ENCODE assay signal across 11 mouse cellular contexts in the genomic region with DNA sequence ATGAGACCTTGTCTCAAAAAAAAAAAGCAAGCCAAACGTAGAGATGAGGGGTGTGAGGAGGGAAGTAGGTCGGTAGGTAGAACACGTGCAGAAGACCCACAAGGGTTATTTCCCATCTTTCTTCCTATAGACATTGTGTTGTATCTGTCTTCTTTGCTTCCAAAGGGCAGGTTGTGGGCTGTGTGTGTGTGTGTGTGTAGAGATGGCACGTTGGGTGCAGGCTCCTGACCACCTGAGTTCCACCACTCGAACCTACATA. TPM values are rescaled to one million over a fixed set of nuclear protein-coding genes. Genes with fewer than 3 reads are reported as not detected.
DNase-seq lines count a peak whose midpoint lies in the region; ATAC-seq and TF ChIP-seq lines count a peak whose summit lies in the region.
"Had no signal": no experiment of that assay in that cellular context is flagged by ENCODE, and none has a peak within 500 bp of the region (broad histone marks: within the 10 kb centered on the region; RNA-seq: fewer than 3 reads in every experiment).

No protein-coding gene starts in this region.

- H3K4me3 ChIP-seq in kidney, embryonic 15.5 days (replicated peaks) = peak overlapping the region; percentile 83; the same call in 1 of the 2 replicates
- peak overlapping the region; percentile 65 to 74 for H3K4me3 ChIP-seq in MEL (ENCODE audit: control insufficient read depth in 1 of 2, insufficient read depth in 1 of 2, low read depth in 2 of 2, low read length in 2 of 2)
- peak overlapping the region; percentile 85; the same call in 1 of the 2 replicates for H3K4me3 ChIP-seq in midbrain, embryonic 15.5 days

- TF ChIP-seq EP300 in MEL (IDR thresholded peaks at IDR 0.05; ENCODE audit: low read depth in 1 of 2, low read length in 2 of 2) = no peak

- H3K27me3 ChIP-seq in kidney, embryonic 15.5 days = no peaks in the 10 kb centered on the region
- no peaks in the 10 kb centered on the region for H3K27me3 ChIP-seq in MEL (ENCODE audit: control insufficient read depth in 1 of 2, insufficient read depth in 2 of 2, low read length in 2 of 2)
- H3K27me3 ChIP-seq in midbrain, embryonic 15.5 days (replicated peaks) = no peaks in the 10 kb centered on the region

- H3K79me2 ChIP-seq in MEL (ENCODE audit: control insufficient read depth, insufficient read depth, low read length, poor library complexity) = peaks cover 37% of the 10 kb centered on the region

- no peak overlapping the region; the same call in 1 of the 2 replicates for H3K9ac ChIP-seq in kidney, embryonic 15.5 days
- peak overlapping the region; percentile 88 for H3K9ac ChIP-seq in MEL (ENCODE audit: control insufficient read depth, low read depth, low read length, poor library complexity, severe bottlenecking)
- no peak overlapping the region for H3K9ac ChIP-seq in midbrain, embryonic 15.5 days

- ATAC-seq in kidney, embryonic 15.5 days (replicated peaks; ENCODE audit: low FRiP score) = no peak
- ATAC-seq in erythroblast, adult 5-6 weeks (replicated peaks; ENCODE audit: low FRiP score, poor library complexity, severe bottlenecking) = 0 out of 2 replicates have a peak, but pooled peaks have one; percentile 22
- ATAC-seq in midbrain, embryonic 15.5 days (replicated peaks) = no peak
- no peak for ATAC-seq in frontal cortex, adult (ENCODE audit: low TSS enrichment)

- no peak for TF ChIP-seq POLR2A in MEL (IDR thresholded peaks at IDR 0.05; ENCODE audit: control insufficient read depth in 1 of 2, insufficient read depth in 1 of 2, low read depth in 1 of 2, low read length in 2 of 2, poor library complexity in 1 of 2)

- H3K4me1 ChIP-seq in kidney, embryonic 15.5 days = peaks cover 26% of the 10 kb centered on the region
- peaks cover 9 to 16% of the 10 kb centered on the region in 2 experiments; a peak in 3 of 4 replicates for H3K4me1 ChIP-seq in MEL (ENCODE audit: control insufficient read depth in 1 of 2, insufficient read depth in 2 of 2, low read length in 2 of 2)
- H3K4me1 ChIP-seq in midbrain, embryonic 15.5 days = peaks cover 27% of the 10 kb centered on the region

- TF ChIP-seq RAD21 in MEL (IDR thresholded peaks at IDR 0.05; ENCODE audit: low read depth, low read length) = no peak

- 0 out of 2 replicates have a peak overlapping the region, but pooled peaks have one; percentile 62 for H3K4me2 ChIP-seq in kidney, embryonic 15.5 days
- H3K4me2 ChIP-seq in midbrain, embryonic 15.5 days = peak overlapping the region; percentile 51

- peak overlapping the region; percentile 95 for H3K27ac ChIP-seq in kidney, embryonic 15.5 days
- peak overlapping the region; percentile 83 for H3K27ac ChIP-seq in MEL (ENCODE audit: control insufficient read depth, low read depth, low read length)
- H3K27ac ChIP-seq in midbrain, embryonic 15.5 days = peak overlapping the region; percentile 89; the same call in 1 of the 2 replicates

- no peaks in the 10 kb centered on the region for H3K9me3 ChIP-seq in kidney, embryonic 15.5 days (replicated peaks)
- H3K9me3 ChIP-seq in MEL (replicated peaks; ENCODE audit: insufficient read depth, low read length) = no peaks in the 10 kb centered on the region
- H3K9me3 ChIP-seq in midbrain, embryonic 15.5 days = no peaks in the 10 kb centered on the region

- no peak for DNase-seq in kidney, adult 8-10 months
- DNase-seq in MEL (ENCODE audit: low read depth, low spot score) = no peak
- no peak for DNase-seq in adrenal gland, postnatal 36 days
- DNase-seq: cerebellum, postnatal 10 days; lung, postnatal 4 days; right cerebral cortex, adult 18-20 months; thymus, postnatal 4 days had no signal

- TF ChIP-seq CTCF in MEL (IDR thresholded peaks at IDR 0.05 in 2 of 3, conservative IDR thresholded peaks at IDR 0.05 in 1 of 3; ENCODE audit: control insufficient read depth in 1 of 3, insufficient read depth in 1 of 3, low read depth in 2 of 3, low read length in 3 of 3, poor library complexity in 1 of 3, severe bottlenecking in 1 of 3) = no peak

- no peaks in the 10 kb centered on the region for H3K36me3 ChIP-seq in kidney, embryonic 15.5 days
- peaks cover 0 to 19% of the 10 kb centered on the region in 2 experiments; a peak in 2 of 4 replicates for H3K36me3 ChIP-seq in MEL (ENCODE audit: control insufficient read depth in 1 of 2, insufficient read depth in 2 of 2, low read length in 2 of 2)
- H3K36me3 ChIP-seq in midbrain, embryonic 15.5 days (replicated peaks) = no peaks in the 10 kb centered on the region

- WGBS in kidney, embryonic 15.5 days = 74% methylated on average over 5 of the region's 5 CpGs
- WGBS in midbrain, embryonic 15.5 days = 82% methylated on average over 5 of the region's 5 CpGs

TF ChIP-seq in MEL, 35 proteins besides CTCF, POLR2A, EP300 and RAD21 (continues in another document):
- no peak for TF ChIP-seq CHD1 (IDR thresholded peaks at IDR 0.05; ENCODE audit: low read depth, low read length)
- TF ChIP-seq ZMIZ1 (IDR thresholded peaks at IDR 0.05; ENCODE audit: low read depth, low read length) = no peak
- no peak for TF ChIP-seq POLR2AphosphoS5 (IDR thresholded peaks at IDR 0.05; ENCODE audit: borderline replicate concordance, low read depth, low read length)
- TF ChIP-seq UBTF (IDR thresholded peaks at IDR 0.05; ENCODE audit: borderline replicate concordance, insufficient read depth, low read depth, low read length) = no peak
- TF ChIP-seq ZNF384 (IDR thresholded peaks at IDR 0.05; ENCODE audit: low read depth, low read length) = peak; percentile 72
- TF ChIP-seq ZKSCAN1 (IDR thresholded peaks at IDR 0.05; ENCODE audit: low read depth, low read length) = no peak
- no peak for TF ChIP-seq SMC3 (IDR thresholded peaks at IDR 0.05; ENCODE audit: low read depth, low read length)
- no peak for TF ChIP-seq NRF1 (IDR thresholded peaks at IDR 0.05; ENCODE audit: insufficient read depth, low read depth, low read length, poor library complexity, severe bottlenecking)
- 0 out of 2 replicates have a peak, but pooled peaks have one; percentile 13 for TF ChIP-seq TBP (IDR thresholded peaks at IDR 0.05; ENCODE audit: low read depth, low read length)
- TF ChIP-seq RCOR1 (IDR thresholded peaks at IDR 0.05; ENCODE audit: low read depth, low read length) = no peak
- no peak for TF ChIP-seq GATA1 (IDR thresholded peaks at IDR 0.05; ENCODE audit: low read depth, low read length)
- TF ChIP-seq USF1 (IDR thresholded peaks at IDR 0.05; ENCODE audit: low read depth, low read length) = no peak
- TF ChIP-seq TCF12 (IDR thresholded peaks at IDR 0.05; ENCODE audit: low read depth, low read length) = no peak
- TF ChIP-seq JUND (IDR thresholded peaks at IDR 0.05; ENCODE audit: low read depth, low read length) = no peak
- peak; percentile 33; the same call in 1 of the 2 replicates for TF ChIP-seq MXI1 (IDR thresholded peaks at IDR 0.05; ENCODE audit: low read depth, low read length)
- TF ChIP-seq MAFK (IDR thresholded peaks at IDR 0.05; ENCODE audit: borderline replicate concordance, low read depth, low read length) = no peak
- no peak for TF ChIP-seq GABPA (IDR thresholded peaks at IDR 0.05; ENCODE audit: low read depth, low read length)
- peak; percentile 86 for TF ChIP-seq MAX (IDR thresholded peaks at IDR 0.05; ENCODE audit: low read length)

RNA-seq across cellular contexts. Expression of gene Gmeb1, which starts 0.9 kb away (rescaled TPM):
- polyA plus RNA-seq in kidney, embryonic 15.5 days (2015; fragmentation: Nextera tagmentation; extraction: Ambion mirVana) = 40.0 and 40.1 TPM in 2 replicates
- total RNA-seq in MEL (2012; rRNA removed) = 9.9 and 12.0 TPM in 2 replicates
- 10 to 100 TPM in 1 of 2 experiments, not detected in 1; 29.6 TPM for polyA plus RNA-seq in MEL (2012; ENCODE audit: insufficient read depth in 1 of 2, insufficient read length in 2 of 2, low read depth in 1 of 2, low replicate concordance in 2 of 2, missing spikeins in 1 of 2)
- total RNA-seq in erythroblast, adult 5-6 weeks (2015; ENCODE audit: low replicate concordance) = 7.5 and 12.5 TPM in 2 replicates
- 10.3 and 12.5 TPM in 2 replicates for total RNA-seq in erythroblast, adult 5-6 weeks (2017; ENCODE audit: low replicate concordance)
- 45.7 and 47.4 TPM in 2 replicates for polyA plus RNA-seq in midbrain, embryonic 15.5 days (2015; fragmentation: Nextera tagmentation; extraction: Ambion mirVana)
- 10 to 100 TPM; 16.4 to 20.5 TPM for total RNA-seq in adrenal gland, postnatal 36 days (2021)

RNA-seq across cellular contexts. Expression of gene Taf12, which starts 11.9 kb away (rescaled TPM):
- 47.7 and 48.3 TPM in 2 replicates for polyA plus RNA-seq in kidney, embryonic 15.5 days (2015; fragmentation: Nextera tagmentation; extraction: Ambion mirVana)
- 56.7 and 62.6 TPM in 2 replicates for total RNA-seq in MEL (2012; rRNA removed)
- 10 to 100 TPM in 1 of 2 experiments, not detected in 1; 76.4 TPM for polyA plus RNA-seq in MEL (2012; ENCODE audit: insufficient read depth in 1 of 2, insufficient read length in 2 of 2, low read depth in 1 of 2, low replicate concordance in 2 of 2, missing spikeins in 1 of 2)
- total RNA-seq in erythroblast, adult 5-6 weeks (2015; ENCODE audit: low replicate concordance) = 10.2 and 13.0 TPM in 2 replicates
- total RNA-seq in erythroblast, adult 5-6 weeks (2017; ENCODE audit: low replicate concordance) = 8.9 and 18.8 TPM in 2 replicates
- 45.2 and 47.7 TPM in 2 replicates for polyA plus RNA-seq in midbrain, embryonic 15.5 days (2015; fragmentation: Nextera tagmentation; extraction: Ambion mirVana)
- total RNA-seq in adrenal gland, postnatal 36 days (2021) = 10 to 100 TPM; 26.3 to 37.4 TPM

RNA-seq across cellular contexts. Expression of gene Rab42, which starts 40.9 kb away (rescaled TPM):
- 3.3 and 3.5 TPM in 2 replicates for polyA plus RNA-seq in kidney, embryonic 15.5 days (2015; fragmentation: Nextera tagmentation; extraction: Ambion mirVana)
- 0.52 and 0.85 TPM in 2 replicates for total RNA-seq in MEL (2012; rRNA removed)
- under 1 TPM in 1 of 2 experiments, not detected in 1; 0.40 TPM for polyA plus RNA-seq in MEL (2012; ENCODE audit: insufficient read depth in 1 of 2, insufficient read length in 2 of 2, low read depth in 1 of 2, low replicate concordance in 2 of 2, missing spikeins in 1 of 2)
- total RNA-seq in erythroblast, adult 5-6 weeks (2015; ENCODE audit: low replicate concordance) = not detected in 2 replicates
- total RNA-seq in erythroblast, adult 5-6 weeks (2017; ENCODE audit: low replicate concordance) = not detected in 2 replicates
- 2.0 and 2.4 TPM in 2 replicates for polyA plus RNA-seq in midbrain, embryonic 15.5 days (2015; fragmentation: Nextera tagmentation; extraction: Ambion mirVana)
- total RNA-seq in adrenal gland, postnatal 36 days (2021) = 1 to 10 TPM in 1 of 2 experiments, under 1 TPM in 1; 0.56 to 1.7 TPM

RNA-seq across cellular contexts. Expression of gene Ythdf2, which starts 50.2 kb away (rescaled TPM):
- 107 and 113 TPM in 2 replicates for polyA plus RNA-seq in kidney, embryonic 15.5 days (2015; fragmentation: Nextera tagmentation; extraction: Ambion mirVana)
- total RNA-seq in MEL (2012; rRNA removed) = 78.2 and 80.4 TPM in 2 replicates
- 100 to 1,000 TPM; 103 to 979 TPM for polyA plus RNA-seq in MEL (2012; ENCODE audit: insufficient read depth in 1 of 2, insufficient read length in 2 of 2, low read depth in 1 of 2, low replicate concordance in 2 of 2, missing spikeins in 1 of 2)
- total RNA-seq in erythroblast, adult 5-6 weeks (2015; ENCODE audit: low replicate concordance) = 14.0 and 16.1 TPM in 2 replicates
- total RNA-seq in erythroblast, adult 5-6 weeks (2017; ENCODE audit: low replicate concordance) = 15.0 and 43.1 TPM in 2 replicates
- 117 and 120 TPM in 2 replicates for polyA plus RNA-seq in midbrain, embryonic 15.5 days (2015; fragmentation: Nextera tagmentation; extraction: Ambion mirVana)
- 10 to 100 TPM; 48.1 to 57.0 TPM for total RNA-seq in adrenal gland, postnatal 36 days (2021)
